17 mouse cellular contexts compared by ENCODE assay signal in genomic region chr8:89220870-89221269, GRCm38 (mm10).
DNase-seq lines count a peak whose midpoint lies in the region; ATAC-seq and TF ChIP-seq lines count a peak whose summit lies in the region.
"Had no signal": no experiment of that assay in that cellular context is flagged by ENCODE, and none has a peak within 500 bp of the region (broad histone marks: within the 10 kb centered on the region; RNA-seq: fewer than 3 reads in every experiment).

No protein-coding gene starts in this region.

- H3K27ac ChIP-seq in forebrain, embryonic 16.5 days (ENCODE audit: low read length) = no peak overlapping the region
- H3K27ac ChIP-seq in forebrain, embryonic 10.5 days = no peak overlapping the region
- no peak overlapping the region for H3K27ac ChIP-seq in lung, embryonic 14.5 days (ENCODE audit: low read depth)
- H3K27ac ChIP-seq in lung, postnatal 0 days (ENCODE audit: low read length) = no peak overlapping the region
- H3K27ac ChIP-seq: embryonic facial prominence, embryonic 12.5 days; hindbrain, embryonic 12.5 days; lung, embryonic 15.5 days had no signal

- TF ChIP-seq CTCF in lung, embryonic 14.5 days (IDR thresholded peaks at IDR 0.05; ENCODE audit: low read depth) = no peak
- TF ChIP-seq CTCF in lung, postnatal 0 days (IDR thresholded peaks at IDR 0.05) = no peak

- H3K4me1 ChIP-seq in forebrain, embryonic 16.5 days (replicated peaks; ENCODE audit: control insufficient read depth, insufficient read depth, low read length) = peaks cover 10% of the 10 kb centered on the region; the same call in 1 of the 2 replicates
- no peaks in the 10 kb centered on the region for H3K4me1 ChIP-seq in forebrain, embryonic 10.5 days
- H3K4me1 ChIP-seq in lung, embryonic 14.5 days (ENCODE audit: insufficient read depth) = no peaks in the 10 kb centered on the region
- no peaks in the 10 kb centered on the region for H3K4me1 ChIP-seq in lung, postnatal 0 days (ENCODE audit: insufficient read depth, low read depth, low read length)
- H3K4me1 ChIP-seq: embryonic facial prominence, embryonic 12.5 days; hindbrain, embryonic 12.5 days; lung, embryonic 15.5 days had no signal

- no peaks in the 10 kb centered on the region for H3K9me3 ChIP-seq in forebrain, embryonic 16.5 days (ENCODE audit: control insufficient read depth, low read length)
- no peaks in the 10 kb centered on the region for H3K9me3 ChIP-seq in forebrain, embryonic 10.5 days
- H3K9me3 ChIP-seq in lung, embryonic 14.5 days (ENCODE audit: low read depth, low read length) = no peaks in the 10 kb centered on the region
- no peaks in the 10 kb centered on the region for H3K9me3 ChIP-seq in lung, postnatal 0 days (ENCODE audit: low read length)
- H3K9me3 ChIP-seq: embryonic facial prominence, embryonic 12.5 days; hindbrain, embryonic 12.5 days; lung, embryonic 15.5 days had no signal

- no peaks in the 10 kb centered on the region for H3K27me3 ChIP-seq in forebrain, embryonic 16.5 days (replicated peaks; ENCODE audit: control insufficient read depth, insufficient read depth, low read length)
- no peaks in the 10 kb centered on the region for H3K27me3 ChIP-seq in forebrain, embryonic 10.5 days (ENCODE audit: poor library complexity, severe bottlenecking)
- H3K27me3 ChIP-seq in lung, embryonic 14.5 days (ENCODE audit: insufficient read depth, low read length) = no peaks in the 10 kb centered on the region
- no peaks in the 10 kb centered on the region for H3K27me3 ChIP-seq in lung, postnatal 0 days (replicated peaks; ENCODE audit: insufficient read depth, low read length)
- H3K27me3 ChIP-seq: embryonic facial prominence, embryonic 12.5 days; hindbrain, embryonic 12.5 days; lung, embryonic 15.5 days had no signal

- H3K4me2 ChIP-seq in forebrain, embryonic 16.5 days (ENCODE audit: low read length) = no peak overlapping the region
- no peak overlapping the region for H3K4me2 ChIP-seq in lung, embryonic 14.5 days
- no peak overlapping the region for H3K4me2 ChIP-seq in lung, postnatal 0 days (replicated peaks; ENCODE audit: low read depth, low read length)
- H3K4me2 ChIP-seq: embryonic facial prominence, embryonic 12.5 days; hindbrain, embryonic 12.5 days; lung, embryonic 15.5 days had no signal

- H3K9ac ChIP-seq in forebrain, embryonic 16.5 days (replicated peaks; ENCODE audit: low read depth, low read length) = no peak overlapping the region
- H3K9ac ChIP-seq in lung, embryonic 14.5 days = no peak overlapping the region
- no peak overlapping the region for H3K9ac ChIP-seq in lung, postnatal 0 days (replicated peaks; ENCODE audit: low read depth)
- H3K9ac ChIP-seq: embryonic facial prominence, embryonic 12.5 days; hindbrain, embryonic 12.5 days; lung, embryonic 15.5 days had no signal

- H3K36me3 ChIP-seq in forebrain, embryonic 16.5 days (ENCODE audit: control insufficient read depth, insufficient read depth) = no peaks in the 10 kb centered on the region
- no peaks in the 10 kb centered on the region for H3K36me3 ChIP-seq in forebrain, embryonic 10.5 days (replicated peaks)
- H3K36me3 ChIP-seq in lung, embryonic 14.5 days (ENCODE audit: insufficient read depth) = no peaks in the 10 kb centered on the region
- H3K36me3 ChIP-seq in lung, postnatal 0 days (ENCODE audit: insufficient read depth, low read length) = no peaks in the 10 kb centered on the region
- H3K36me3 ChIP-seq: embryonic facial prominence, embryonic 12.5 days; hindbrain, embryonic 12.5 days; lung, embryonic 15.5 days had no signal

- H3K4me3 ChIP-seq in forebrain, embryonic 16.5 days (replicated peaks; ENCODE audit: low read length) = no peak overlapping the region
- H3K4me3 ChIP-seq in forebrain, embryonic 10.5 days = no peak overlapping the region
- no peak overlapping the region for H3K4me3 ChIP-seq in lung, embryonic 14.5 days (ENCODE audit: low read depth, low read length)
- H3K4me3 ChIP-seq in lung, postnatal 0 days (ENCODE audit: low read depth, low read length) = no peak overlapping the region
- H3K4me3 ChIP-seq: embryonic facial prominence, embryonic 12.5 days; hindbrain, embryonic 12.5 days; lung, embryonic 15.5 days had no signal

- TF ChIP-seq EP300 in lung, postnatal 0 days (IDR thresholded peaks at IDR 0.05) = no peak

- no peak for DNase-seq in forebrain, embryonic 10.5 days (ENCODE audit: extremely low spot score, low spot score)
- DNase-seq in lung, embryonic 14.5 days = peak; percentile 46
- no peak for DNase-seq in lung, postnatal 0 days (ENCODE audit: low spot score)
- peak; percentile 19 for DNase-seq in right cerebral cortex, postnatal 4 days
- DNase-seq in right cerebral cortex, postnatal 25 days = no peak
- no peak for DNase-seq in thymus, postnatal 10 days (ENCODE audit: low spot score in 2 of 2)
- DNase-seq: B cell, adult 2 months; kidney, postnatal 10 days; liver; spleen, adult 18-20 months; thymus, postnatal 4 days had no signal

- ATAC-seq in forebrain, embryonic 16.5 days = peak; percentile 58
- ATAC-seq in lung, embryonic 14.5 days (ENCODE audit: insufficient read depth) = no peak
- ATAC-seq in lung, postnatal 0 days = no peak
- ATAC-seq: intestine, embryonic 16.5 days; Patski had no signal

- 38% methylated on average over 7 of the region's 7 CpGs for WGBS in forebrain, embryonic 16.5 days
- WGBS in forebrain, embryonic 10.5 days = 84% methylated on average over 7 of the region's 7 CpGs
- WGBS in lung, embryonic 14.5 days = 19% methylated on average over 7 of the region's 7 CpGs
- 23% methylated on average over 7 of the region's 7 CpGs for WGBS in lung, postnatal 0 days

Comparison
In these comparisons a context has a peak if more than half of its experiments do, and no peak if none do; other contexts are left out.
1. DNase-seq: peak in lung, embryonic 14.5 days (single experiment) and right cerebral cortex, postnatal 4 days (single experiment); none in forebrain, embryonic 10.5 days (single experiment), lung, postnatal 0 days (single experiment), right cerebral cortex, postnatal 25 days (single experiment) and thymus, postnatal 10 days (0 of 2).